Mouse (Mus musculus) intestine, postnatal 0 days (tissue): ENCODE results near the gene Chrna1. TPM values are rescaled to one million over a fixed set of nuclear protein-coding genes. Genes with fewer than 3 reads are reported as not detected.

Experiments
- ATAC-seq: fragments of 200-750 bp; cut with Nextera tagmentation; 2 replicates; pipeline ENCODE4 v1.8.0; 2017; ENCODE audit warnings: mild to moderate bottlenecking, moderate TSS enrichment, moderate library complexity
- H3K27ac ChIP-seq: fragments of 300-500 bp; sonication (generic); 2 replicates; pipeline ENCODE4 v1.5.1; 2014; ENCODE audit warnings: mild to moderate bottlenecking, low read depth, low read length, moderate library complexity
- H3K27me3 ChIP-seq: fragments of 300-500 bp; sonication (generic); replicated peaks from 2 replicates; pipeline ENCODE4 v1.6.1; 2014; ENCODE audit warnings: low read length, mixed read lengths; ENCODE audit not compliant: control insufficient read depth, insufficient read depth
- H3K36me3 ChIP-seq: fragments of 300-500 bp; sonication (generic); 2 replicates; pipeline ENCODE4 v1.6.1; 2014; ENCODE audit warnings: mild to moderate bottlenecking, moderate library complexity; ENCODE audit not compliant: control insufficient read depth, insufficient read depth
- H3K4me1 ChIP-seq: fragments of 300-500 bp; sonication (generic); replicated peaks from 2 replicates; pipeline ENCODE4 v1.6.1; 2014; ENCODE audit warnings: antibody characterized with exemption, low read length, mixed read lengths; ENCODE audit not compliant: control insufficient read depth, insufficient read depth
- H3K4me2 ChIP-seq: fragments of 300-500 bp; sonication (generic); replicated peaks from 2 replicates; pipeline ENCODE4 v1.6.1; 2014; ENCODE audit warnings: low read depth, mild to moderate bottlenecking, moderate library complexity
- H3K4me3 ChIP-seq: fragments of 300-500 bp; sonication (generic); 2 replicates; pipeline ENCODE4 v1.5.1; 2014; ENCODE audit warnings: low read depth, low read length
- H3K9ac ChIP-seq: fragments of 300-500 bp; sonication (generic); 2 replicates; pipeline ENCODE4 v1.6.1; 2014; ENCODE audit warnings: mild to moderate bottlenecking, low read depth, low read length
- H3K9me3 ChIP-seq: fragments of 300-500 bp; sonication (generic); 2 replicates; pipeline ENCODE4 v1.6.1; 2016; ENCODE audit warnings: mixed run types; ENCODE audit not compliant: control insufficient read depth
- CTCF ChIP-seq: sonication (generic); IDR thresholded peaks from 2 replicates; pipeline ENCODE4 v1.5.1; 2016; ENCODE audit warnings: low read depth, mild to moderate bottlenecking, control low read depth, antibody characterized with exemption, moderate library complexity
- WGBS: fragments of 180-500 bp; shearing (Covaris S2); extraction: QIAGEN DNeasy Blood & Tissue Kit; methylation state at CpG from one replicate; pipeline ENCODE4 v1.1.7; 2014; 5-methylcytosine and 5-hydroxymethylcytosine counted together
- polyA plus RNA-seq: library from polyadenylated mRNA; unstranded; fragments of >200 nt; fragmentation: Nextera tagmentation; extraction: Ambion mirVana; gene quantifications from 2 replicates; pipeline ENCODE4 v1.2.1, GENCODE M21; 2015

The Chrna1 gene
- polyA plus RNA-seq, 1 experiment from 2014 or later = 0.08 TPM

- no peak overlapping the region for H3K9ac ChIP-seq
- no peak overlapping the region for H3K4me3 ChIP-seq
- TF ChIP-seq CTCF = no peak
- H3K36me3 ChIP-seq = no peaks in the 10 kb centered on the region; the same call in 1 of the 2 replicates
- 0 out of 2 replicates have a peak, but pooled peaks cover 15% of the 10 kb centered on the region for H3K4me1 ChIP-seq
- H3K27me3 ChIP-seq = no peaks in the 10 kb centered on the region
- ATAC-seq = 0 out of 2 replicates have a peak, but pooled peaks have one; percentile 14
- WGBS = 38% methylated on average over 9 of the region's 9 CpGs
- peak overlapping the region; percentile 8; the same call in 1 of the 2 replicates for H3K27ac ChIP-seq
- no peaks in the 10 kb centered on the region for H3K9me3 ChIP-seq
- peak overlapping the region; percentile 37 for H3K4me2 ChIP-seq
These were observed 53.4 kb downstream of the Chrna1 start for GRCm38 (mm10) chr2:73526691-73527090.

- Histone ChIP-seq H3K36me3 (no peaks in the 10 kb centered on the region; the same call in 1 of the 2 replicates), H3K4me1 (0 out of 2 replicates have a peak, but pooled peaks cover 10% of the 10 kb centered on the region), H3K4me3 (no peak overlapping the region), H3K9ac (no peak overlapping the region), H3K4me2 (no peak overlapping the region), H3K27ac (peak overlapping the region; percentile 11; the same call in 1 of the 2 replicates), H3K9me3 (no peaks in the 10 kb centered on the region), H3K27me3 (no peaks in the 10 kb centered on the region)
- no peak for ATAC-seq
- 60% methylated on average over 8 of the region's 8 CpGs for WGBS
- no peak for TF ChIP-seq CTCF
These were observed 57.2 kb downstream of the Chrna1 start for GRCm38 (mm10) chr2:73522891-73523290.

GRCm38 (mm10) chr2:73522336-73522735 lies 57.8 kb downstream of the Chrna1 start:
- TF ChIP-seq CTCF = no peak
- no peak for ATAC-seq
- Histone ChIP-seq H3K27ac (no peak overlapping the region), H3K9me3 (no peaks in the 10 kb centered on the region), H3K27me3 (no peaks in the 10 kb centered on the region), H3K4me3 (no peak overlapping the region), H3K9ac (no peak overlapping the region), H3K4me2 (no peak overlapping the region), H3K4me1 (0 out of 2 replicates have a peak, but pooled peaks cover 8% of the 10 kb centered on the region), H3K36me3 (no peaks in the 10 kb centered on the region; the same call in 1 of the 2 replicates)
- WGBS = 73% methylated on average over 6 of the region's 6 CpGs

- no peak for ATAC-seq
- H3K27ac ChIP-seq = no peak overlapping the region
These were observed 58.4 kb downstream of the Chrna1 start for GRCm38 (mm10) chr2:73521737-73522136.

GRCm38 (mm10) chr2:73518966-73519365 lies 61.2 kb downstream of the Chrna1 start:
- Histone ChIP-seq H3K4me3 (no peak overlapping the region), H3K36me3 (peaks cover 9% of the 10 kb centered on the region), H3K27me3 (no peaks in the 10 kb centered on the region), H3K4me2 (no peak overlapping the region), H3K27ac (no peak overlapping the region), H3K9ac (no peak overlapping the region), H3K9me3 (no peaks in the 10 kb centered on the region), H3K4me1 (0 out of 2 replicates have a peak, but pooled peaks cover 3% of the 10 kb centered on the region)
- ATAC-seq = no peak
- WGBS = 70% methylated on average over 5 of the region's 5 CpGs
- no peak for TF ChIP-seq CTCF

More at GRCm38 (mm10) chr2:73521737-73522136, 58.4 kb downstream of the Chrna1 start:
- H3K4me3 ChIP-seq = no peak overlapping the region
- H3K9ac ChIP-seq = no peak overlapping the region
- H3K4me1 ChIP-seq = 0 out of 2 replicates have a peak, but pooled peaks cover 4% of the 10 kb centered on the region
- TF ChIP-seq CTCF = no peak
- no peak overlapping the region for H3K4me2 ChIP-seq
- no peaks in the 10 kb centered on the region for H3K9me3 ChIP-seq
- 16% methylated on average over 5 of the region's 5 CpGs for WGBS
- no peaks in the 10 kb centered on the region for H3K27me3 ChIP-seq
- H3K36me3 ChIP-seq = peaks cover 3% of the 10 kb centered on the region; the same call in 1 of the 2 replicates

- peaks cover 9% of the 10 kb centered on the region for H3K36me3 ChIP-seq
- no peak overlapping the region for H3K4me2 ChIP-seq
- WGBS = 83% methylated on average over 2 of the region's 2 CpGs
- 0 out of 2 replicates have a peak, but pooled peaks cover 3% of the 10 kb centered on the region for H3K4me1 ChIP-seq
- H3K9me3 ChIP-seq = no peaks in the 10 kb centered on the region
- TF ChIP-seq CTCF = no peak
- H3K27me3 ChIP-seq = no peaks in the 10 kb centered on the region
- no peak for ATAC-seq
- no peak overlapping the region for H3K27ac ChIP-seq
- H3K4me3 ChIP-seq = no peak overlapping the region
- no peak overlapping the region for H3K9ac ChIP-seq
These were observed 61.8 kb downstream of the Chrna1 start for GRCm38 (mm10) chr2:73518311-73518710.
